Mouse (Mus musculus) naive thymus-derived CD4-positive, alpha-beta T cell, adult 2 months (primary cell): Measurements from ENCODE around the gene Frmd4b.

ENCODE experiments used
- DNase-seq: peaks from one replicate; pipeline ENCODE4 v3.0.0-alpha.2; 2011; ENCODE audit warnings: low read depth

Gene Frmd4b

GRCm38 (mm10) chr6:97617266-97617743 lies at the start of gene Frmd4b:
Gene Frmd4b, minus strand, starts transcription at chr6:97617541.
- DNase-seq = no peak

- no peak for DNase-seq
Measured at GRCm38 (mm10) chr6:97666417-97666816, 49.1 kb upstream of the Frmd4b start.

- no peak for DNase-seq
Measured at GRCm38 (mm10) chr6:97658921-97659320, 41.6 kb upstream of the Frmd4b start.

GRCm38 (mm10) chr6:97655986-97656385 lies 38.6 kb upstream of the Frmd4b start:
- no peak for DNase-seq

DNA sequence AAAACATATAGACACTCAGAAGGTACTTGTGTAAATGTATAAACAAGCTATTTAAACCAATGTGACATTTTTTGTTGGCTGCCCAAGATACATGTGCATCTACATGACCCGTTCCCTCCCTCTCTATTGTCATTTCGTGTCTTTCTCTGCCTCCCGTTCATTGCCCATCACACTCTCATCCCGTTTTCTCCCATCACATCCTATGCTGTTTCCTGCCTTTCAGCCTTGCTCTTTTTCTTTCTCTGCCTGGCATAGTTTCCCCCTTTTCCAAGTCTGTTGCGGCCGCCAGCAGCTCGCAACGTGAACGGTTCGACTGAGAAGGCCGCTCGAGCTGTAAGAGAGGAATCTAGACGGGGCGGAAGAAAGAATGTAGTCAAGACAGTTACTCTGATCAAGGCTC lies 30.2 kb upstream of the Frmd4b start:
- no peak for DNase-seq

GRCm38 (mm10) chr6:97623330-97623729 lies 6.0 kb upstream of the Frmd4b start:
- DNase-seq = no peak

- no peak for DNase-seq
Measured at GRCm38 (mm10) chr6:97622236-97622635, 4.9 kb upstream of the Frmd4b start.

DNA sequence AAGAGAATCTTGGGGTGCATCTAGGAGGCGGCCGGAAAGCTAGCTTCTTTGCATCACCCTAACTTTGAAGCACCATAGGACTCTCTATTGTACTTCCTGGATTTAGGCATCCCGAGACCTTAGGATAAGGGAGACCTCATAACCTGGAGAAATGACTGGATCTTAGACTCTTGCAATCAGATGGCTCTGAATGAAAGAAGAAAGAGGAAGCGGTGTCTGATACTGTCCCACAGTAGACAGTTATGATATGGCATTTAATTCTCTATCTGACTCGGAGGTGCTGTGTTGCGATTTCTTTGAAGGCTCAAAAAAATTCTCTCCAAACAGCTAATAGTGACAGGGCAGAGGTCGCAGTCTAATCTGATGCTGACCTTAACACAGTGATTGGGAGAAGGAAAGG lies 433 bp upstream of the Frmd4b start:
- no peak for DNase-seq

DNA sequence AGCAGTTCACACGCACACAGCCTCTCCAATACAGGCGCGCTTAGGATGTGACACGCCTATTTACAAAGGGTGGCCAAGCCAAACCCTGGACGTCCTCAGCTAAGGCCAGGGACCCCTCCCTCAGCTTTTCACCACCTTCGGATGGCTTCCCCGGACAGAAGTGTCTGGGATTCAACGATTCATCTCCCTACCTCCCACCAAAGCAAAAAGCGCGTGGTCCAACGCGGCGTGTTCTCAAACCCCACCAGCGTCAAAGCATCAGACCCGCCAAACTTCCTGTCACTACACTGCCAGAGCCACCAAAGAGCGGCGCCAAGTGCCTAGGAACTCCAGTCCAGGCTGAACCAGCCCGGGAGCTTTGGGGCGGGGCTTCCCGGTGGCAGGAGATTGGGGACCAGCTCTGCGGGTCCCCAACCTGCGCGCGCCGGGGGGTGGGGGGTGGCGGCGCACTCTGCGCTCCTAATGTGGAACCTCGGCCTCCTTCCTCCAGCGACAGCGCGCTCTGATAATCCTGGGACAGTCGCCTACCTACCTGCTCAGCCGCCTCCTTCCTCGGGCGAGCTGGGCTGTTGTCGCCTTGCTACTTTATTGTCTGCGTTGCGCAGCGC lies 579 bp downstream of the Frmd4b start:
- DNase-seq = no peak

DNA sequence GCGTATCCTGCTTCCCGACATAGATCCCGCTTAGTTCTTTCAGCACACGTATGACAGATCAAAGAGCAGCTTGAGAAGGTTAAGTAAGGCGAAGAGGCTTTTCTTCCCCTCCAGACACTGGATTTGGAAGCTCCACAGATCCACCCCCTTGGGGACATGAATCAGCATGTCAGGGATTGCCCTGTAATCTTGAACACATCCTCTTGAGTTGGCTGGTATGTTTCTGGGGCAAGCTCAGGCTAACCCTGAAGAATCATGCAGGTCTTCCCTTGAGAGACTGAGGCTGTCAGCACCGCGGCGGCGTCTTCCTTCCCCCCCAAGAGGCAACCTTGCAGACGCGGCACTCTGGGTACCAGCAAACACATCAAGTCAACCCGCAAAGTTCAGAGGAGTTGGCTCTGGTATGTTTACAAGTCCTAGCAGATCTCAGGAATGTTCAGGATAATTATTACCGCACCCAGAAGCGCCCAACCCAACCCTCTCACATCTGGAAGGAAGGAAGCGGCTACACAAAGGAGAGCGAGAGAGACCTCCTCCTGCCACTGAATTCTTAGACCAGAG lies 1.4 kb downstream of the Frmd4b start:
- no peak for DNase-seq

- no peak for DNase-seq
Measured at GRCm38 (mm10) chr6:97614179-97614578, 3.2 kb downstream of the Frmd4b start.

- no peak for DNase-seq
Measured at GRCm38 (mm10) chr6:97612861-97613260, 4.5 kb downstream of the Frmd4b start.

DNA sequence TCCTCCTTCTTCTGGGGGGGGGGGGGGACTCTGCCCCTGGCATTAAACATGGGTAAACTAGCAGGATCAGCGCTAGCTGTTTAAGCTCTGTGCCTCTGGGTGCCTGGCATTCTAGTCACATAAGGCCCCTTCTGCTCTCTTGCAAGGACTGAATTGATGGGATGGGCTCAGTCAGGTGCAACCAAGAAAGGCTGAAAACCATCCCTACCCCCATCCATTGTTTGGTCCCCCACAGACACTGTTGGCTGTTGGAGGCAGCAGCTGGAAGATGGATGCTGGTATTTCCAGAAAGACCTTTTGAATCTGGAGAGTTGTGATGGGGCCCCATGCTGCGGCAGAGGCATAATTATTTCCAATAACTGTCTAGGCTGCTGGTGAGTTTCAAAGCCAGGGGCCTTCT lies 7.3 kb downstream of the Frmd4b start:
- DNase-seq = no peak

DNA sequence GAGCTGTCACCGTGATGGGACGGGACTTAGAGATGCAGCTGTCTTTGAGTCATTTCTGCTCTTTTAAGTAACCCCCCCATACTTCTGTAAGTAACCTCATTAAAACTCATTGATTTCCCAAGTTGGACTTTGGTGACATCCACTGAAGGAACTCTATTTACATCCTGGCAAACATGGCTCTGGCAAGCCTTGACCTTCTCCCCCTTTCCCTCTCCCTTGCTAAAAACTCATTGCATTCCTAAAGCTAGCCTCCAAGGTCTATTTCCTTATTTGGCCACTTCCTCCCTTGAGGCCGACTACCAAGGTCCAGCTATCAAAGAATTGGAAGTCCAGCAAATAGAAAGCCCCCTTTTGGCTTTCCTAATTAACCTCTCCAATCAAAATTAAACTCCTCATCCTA lies 9.7 kb downstream of the Frmd4b start:
- no peak for DNase-seq

DNA sequence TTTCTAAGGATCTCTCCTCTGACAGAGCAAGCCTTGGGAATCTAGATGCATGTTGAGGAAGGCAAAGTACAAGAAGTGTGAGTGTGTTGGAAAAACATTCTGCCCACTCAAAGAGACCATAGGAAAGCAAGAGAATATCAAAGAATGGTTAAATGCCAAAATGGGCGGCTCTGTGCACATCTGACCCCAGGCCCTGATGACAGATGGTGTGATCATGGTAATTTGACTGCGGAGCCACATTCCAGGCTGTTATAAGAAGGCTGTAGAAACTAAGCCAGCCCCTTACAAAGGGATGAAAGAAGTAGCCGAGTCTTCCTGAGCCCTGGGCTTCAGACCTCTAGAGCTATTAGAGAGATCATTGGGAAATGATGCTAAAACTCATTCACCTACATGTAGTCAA lies 22.1 kb downstream of the Frmd4b start:
- no peak for DNase-seq

- DNase-seq = no peak
Measured at GRCm38 (mm10) chr6:97594589-97594988, 22.8 kb downstream of the Frmd4b start.

DNA sequence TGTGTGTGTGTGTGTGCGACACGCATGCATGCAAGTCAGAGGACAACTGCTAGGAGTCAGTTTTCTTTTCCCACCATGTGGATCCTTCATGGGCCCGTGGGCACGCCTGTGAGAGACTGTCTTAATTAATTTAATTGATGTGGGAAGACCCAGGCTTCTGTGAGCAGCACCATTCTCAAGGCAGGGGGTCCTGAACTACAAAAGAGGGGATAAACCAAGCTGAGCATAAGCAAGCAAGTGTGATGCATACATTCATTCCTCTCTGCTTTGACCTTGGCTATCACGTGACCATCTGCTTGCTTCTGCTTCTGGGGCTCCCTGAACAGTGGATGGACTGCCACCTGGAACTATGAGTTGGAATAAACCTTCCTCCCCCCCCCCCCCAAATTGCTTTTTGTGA lies 27.1 kb downstream of the Frmd4b start:
- no peak for DNase-seq

DNA sequence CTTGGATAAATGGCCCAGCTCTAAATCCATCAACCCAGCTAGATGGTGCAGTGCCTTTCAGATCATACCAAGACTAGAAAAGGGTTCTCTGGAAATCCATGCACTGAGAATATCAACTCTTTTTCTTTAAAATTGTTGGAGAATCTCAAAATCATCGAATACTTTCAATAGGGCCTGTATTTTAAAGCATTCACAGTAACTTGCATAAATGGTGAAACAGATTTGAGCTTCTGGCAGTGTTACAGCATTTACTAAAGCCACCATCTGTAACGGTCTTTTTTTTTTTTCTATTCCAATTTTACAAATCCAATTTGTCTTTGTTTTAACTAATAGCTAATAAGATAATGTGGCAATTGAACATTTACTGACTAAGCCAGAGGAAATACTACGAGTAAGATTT lies 27.8 kb downstream of the Frmd4b start:
- DNase-seq = no peak

- no peak for DNase-seq
Measured at GRCm38 (mm10) chr6:97589031-97589430, 28.3 kb downstream of the Frmd4b start.

DNA sequence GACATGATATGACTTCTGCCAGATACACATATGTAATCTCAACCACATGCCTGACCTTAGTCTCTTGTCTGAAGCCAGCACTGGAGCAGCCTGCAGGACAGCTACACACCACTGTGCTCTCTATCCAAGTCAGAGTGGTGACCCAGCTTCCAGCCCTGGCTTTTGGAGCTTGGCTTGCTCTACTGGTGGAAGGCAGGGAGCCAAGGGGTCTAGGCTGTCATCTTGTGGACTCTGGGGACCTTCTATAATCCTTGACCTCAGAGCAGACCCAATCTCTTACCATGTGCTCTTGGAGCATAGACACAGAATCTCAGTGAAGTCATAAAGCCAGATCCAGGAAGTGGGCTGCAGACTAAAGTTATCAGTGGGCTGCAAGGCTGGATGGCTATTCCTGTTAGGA lies 30.7 kb downstream of the Frmd4b start:
- DNase-seq = no peak

GRCm38 (mm10) chr6:97586024-97586423 lies 31.3 kb downstream of the Frmd4b start:
- DNase-seq = no peak

- no peak for DNase-seq
Measured at GRCm38 (mm10) chr6:97582748-97583147, 34.6 kb downstream of the Frmd4b start.

DNA sequence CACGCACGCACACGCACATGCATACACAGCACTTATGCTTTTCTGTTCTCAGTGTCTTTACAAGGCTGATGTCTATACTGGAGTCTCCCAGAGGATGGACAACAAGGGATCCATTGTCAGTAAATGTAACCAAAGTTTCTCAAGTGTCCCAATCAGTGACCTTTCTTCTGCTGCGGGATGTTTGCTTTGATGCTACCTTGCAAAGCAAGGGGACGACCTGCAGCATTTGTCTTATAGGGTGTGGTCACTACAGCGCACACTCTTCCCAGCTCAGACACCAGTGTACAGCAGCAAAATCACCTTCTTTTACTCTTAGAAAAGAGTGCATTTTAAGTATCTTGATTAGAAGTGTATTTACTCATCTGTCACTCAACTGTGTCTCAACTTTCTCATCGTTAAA lies 35.4 kb downstream of the Frmd4b start:
- no peak for DNase-seq

DNA sequence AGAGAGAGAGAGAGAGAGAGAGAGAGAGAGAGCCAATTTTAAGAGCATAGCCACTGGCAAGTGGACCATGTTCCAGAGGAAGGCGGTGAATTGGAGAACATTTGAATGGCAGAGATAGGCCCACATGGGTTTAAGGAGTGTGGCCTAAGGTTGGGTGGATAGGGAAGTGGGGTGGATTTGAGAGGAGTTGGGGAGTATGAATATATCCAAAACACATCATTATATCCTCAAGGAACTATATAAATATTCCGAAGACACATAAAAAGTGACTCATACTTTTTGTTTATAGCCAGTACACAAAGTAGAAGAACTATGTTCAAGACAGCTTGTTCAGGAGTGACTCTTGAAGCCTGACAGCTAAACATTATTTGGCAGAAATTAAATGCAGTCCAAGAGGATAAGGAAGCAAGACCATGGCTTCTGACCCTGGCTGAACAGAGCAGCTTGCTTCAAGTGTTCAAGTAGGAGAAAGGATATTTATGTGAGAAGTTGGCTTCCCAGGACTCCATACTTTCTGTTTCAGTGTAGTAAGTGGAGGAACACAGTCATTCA lies 36.8 kb downstream of the Frmd4b start:
- no peak for DNase-seq
